Mouse (Mus musculus): ENCODE results near the gene Rab38.

DNA sequence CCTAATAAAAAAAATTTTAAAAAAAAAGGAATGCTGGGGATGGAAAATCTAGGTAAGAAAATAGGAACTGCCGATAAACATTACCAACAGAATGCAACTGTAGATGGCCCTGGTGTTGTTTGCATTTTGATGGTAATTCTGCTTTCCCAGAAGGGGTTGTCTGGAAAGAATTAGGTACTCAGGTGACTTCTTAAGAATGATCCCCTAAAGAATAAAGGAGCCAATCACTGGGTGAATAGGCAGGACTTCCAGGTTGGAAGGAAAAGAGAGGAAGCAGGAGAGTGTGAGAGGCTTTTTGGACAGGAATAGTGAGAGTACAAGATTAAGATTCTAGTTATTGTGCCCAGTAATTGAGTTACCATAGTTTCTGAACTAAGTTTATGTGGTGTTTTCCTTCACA is 24.8 kb upstream of the Rab38 start:
- TF ChIP-seq POLR2A (IDR thresholded peaks at IDR 0.05; ENCODE audit: control insufficient read depth, low read depth, low read length) (no peak), CTCF (IDR thresholded peaks at IDR 0.05; ENCODE audit: control insufficient read depth, insufficient read depth, insufficient replicate concordance, low read depth, low read length) (no peak)
